Mouse (Mus musculus) thymus, adult 18-20 months (tissue): ENCODE results near the gene Atf3.
A peak's percentile ranks its signal among the peaks of the same experiment; 100 is the strongest.

Experiments
- DNase-seq, 2 experiments: peaks; one replicate each; pipeline ENCODE4 v3.0.0; 2022; ENCODE audit warnings: mixed read lengths in 2 of 2

The Atf3 gene

GRCm38 (mm10) chr1:191225771-191226170 lies 7.9 kb upstream of the Atf3 start:
- no peak for DNase-seq

GRCm38 (mm10) chr1:191224981-191225703 lies 7.3 kb upstream of the Atf3 start:
- DNase-seq, result no peak

- DNase-seq, result peak; percentile 84 to 88
Measured at GRCm38 (mm10) chr1:191224302-191224980, 6.6 kb upstream of the Atf3 start.

- peak; percentile 19 to 41 for DNase-seq
Measured at GRCm38 (mm10) chr1:191223930-191224301, 6.1 kb upstream of the Atf3 start.

- no peak for DNase-seq
Measured at GRCm38 (mm10) chr1:191222031-191222430, 4.2 kb upstream of the Atf3 start.

- no peak for DNase-seq
Measured at GRCm38 (mm10) chr1:191220588-191220987, 2.7 kb upstream of the Atf3 start.

GRCm38 (mm10) chr1:191219748-191220147 lies 1.9 kb upstream of the Atf3 start:
- no peak for DNase-seq

GRCm38 (mm10) chr1:191218583-191218982 lies 744 bp upstream of the Atf3 start:
- DNase-seq, result no peak

GRCm38 (mm10) chr1:191215776-191216661 lies 1.8 kb downstream of the Atf3 start:
- no peak for DNase-seq

- DNase-seq, result no peak
Measured at GRCm38 (mm10) chr1:191211096-191211495, 6.7 kb downstream of the Atf3 start.

- no peak for DNase-seq
Measured at GRCm38 (mm10) chr1:191205791-191206190, 12.0 kb downstream of the Atf3 start.

GRCm38 (mm10) chr1:191204876-191205275 lies 13.0 kb downstream of the Atf3 start:
- no peak for DNase-seq

GRCm38 (mm10) chr1:191203496-191203895 lies 14.3 kb downstream of the Atf3 start:
- DNase-seq, result no peak

GRCm38 (mm10) chr1:191202208-191202952 lies 15.5 kb downstream of the Atf3 start:
- DNase-seq, result no peak

GRCm38 (mm10) chr1:191200816-191201602 lies 16.8 kb downstream of the Atf3 start:
- DNase-seq, result no peak

- no peak for DNase-seq
Measured at GRCm38 (mm10) chr1:191197916-191198315, 19.9 kb downstream of the Atf3 start.

- DNase-seq, result no peak
Measured at GRCm38 (mm10) chr1:191196016-191196415, 21.8 kb downstream of the Atf3 start.

GRCm38 (mm10) chr1:191193657-191194424 lies 24.0 kb downstream of the Atf3 start:
- DNase-seq, result no peak

- DNase-seq, result no peak
Measured at GRCm38 (mm10) chr1:191192751-191193150, 25.1 kb downstream of the Atf3 start.

GRCm38 (mm10) chr1:191192213-191192612 lies 25.6 kb downstream of the Atf3 start:
- DNase-seq, result no peak
